Mouse (Mus musculus): Measurements from ENCODE around the gene Mmp12.
"Not testable (repeated sequence)": the region's sequence is repeated elsewhere in the genome, so short reads cannot be mapped to it uniquely, and the experiment has no call there.

Gene Mmp12

DNA sequence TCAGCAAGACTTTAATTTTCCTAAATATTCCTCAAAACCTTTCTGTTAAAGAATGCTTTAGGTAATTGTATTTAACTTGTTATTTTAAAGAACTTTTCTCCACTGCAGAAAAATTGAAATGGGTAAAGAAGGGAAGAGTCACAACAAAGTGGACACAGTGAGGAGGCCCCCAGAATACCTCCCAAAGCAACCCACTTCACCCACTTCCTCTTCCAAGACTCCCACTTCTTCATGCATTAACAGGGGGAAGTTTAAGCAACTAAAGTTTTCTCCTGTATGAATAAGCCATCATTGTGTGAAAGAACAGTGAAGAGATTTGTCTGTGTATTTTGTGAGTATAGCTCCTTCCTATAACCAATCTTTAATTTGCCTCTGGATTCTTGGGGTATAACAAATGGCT is at the start of gene Mmp12:
Mmp12 (plus strand) TSS at position 275 of the 400 bp plus-strand sequence.
- DNase-seq (ENCODE audit: low read depth, low spot score) = no peak

DNA sequence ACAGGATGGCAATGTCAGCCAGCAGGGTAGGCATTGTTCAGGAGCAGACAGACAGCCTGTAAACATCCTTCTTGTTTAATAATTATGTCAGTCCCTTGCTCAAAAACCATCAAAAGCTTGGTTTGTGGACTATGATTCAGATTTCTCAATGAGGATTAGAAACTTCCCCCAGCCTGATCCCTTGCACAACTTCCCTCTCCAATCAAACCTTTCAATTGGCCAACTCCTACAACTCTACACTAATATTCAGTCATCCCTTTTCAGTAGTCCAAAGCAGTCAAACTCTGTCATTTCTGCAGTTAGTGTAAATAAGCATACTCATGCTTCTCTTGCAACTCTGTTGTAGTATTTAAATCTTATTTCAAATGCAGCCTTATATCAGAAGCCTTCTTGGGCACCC is 12.3 kb upstream of the Mmp12 start:
- DNase-seq (ENCODE audit: low read depth, low spot score) = no peak

DNA sequence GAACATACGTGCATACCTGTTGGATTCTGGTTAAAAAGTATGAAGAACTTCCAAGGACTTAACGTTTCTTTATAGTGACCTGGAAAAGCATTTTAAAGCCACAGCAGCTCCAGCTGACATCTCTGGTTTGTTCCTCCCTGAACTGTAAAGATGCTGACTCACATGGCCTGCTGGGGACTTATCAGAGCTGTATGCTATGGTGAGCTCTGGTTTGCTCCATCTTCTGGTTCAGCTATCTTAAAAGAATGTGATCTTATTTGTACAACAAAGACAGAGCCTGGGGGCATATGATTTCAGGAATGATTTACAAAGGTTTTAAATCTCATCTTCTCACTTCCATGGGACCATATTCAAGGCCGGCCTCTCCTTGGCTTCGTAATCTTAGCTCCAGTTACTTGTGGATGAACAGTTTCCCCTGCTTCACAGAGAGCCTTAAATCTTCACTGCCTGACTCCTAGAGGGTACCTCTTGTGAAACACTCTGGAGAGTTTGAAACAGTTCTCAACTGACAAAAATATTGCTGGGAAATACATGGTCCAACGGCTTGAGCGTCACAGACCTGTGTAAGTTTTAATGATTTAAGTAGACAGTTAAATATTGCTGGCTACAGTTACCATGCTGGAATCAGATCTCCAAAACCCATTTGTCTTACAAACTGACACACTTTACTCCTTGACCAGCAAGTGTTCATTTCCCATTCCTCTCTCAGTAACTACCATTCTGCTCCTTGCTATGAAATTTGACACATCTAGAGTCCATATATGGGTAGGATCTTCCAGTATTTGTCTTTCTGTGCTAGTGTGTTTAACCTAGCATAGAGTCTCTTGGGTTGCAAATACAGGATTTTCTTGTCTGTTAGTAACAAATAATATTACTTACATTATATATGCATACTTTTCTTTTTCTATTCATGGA is 8.2 kb upstream of the Mmp12 start:
- DNase-seq (ENCODE audit: low read depth, low spot score) = peak; percentile 16

DNA sequence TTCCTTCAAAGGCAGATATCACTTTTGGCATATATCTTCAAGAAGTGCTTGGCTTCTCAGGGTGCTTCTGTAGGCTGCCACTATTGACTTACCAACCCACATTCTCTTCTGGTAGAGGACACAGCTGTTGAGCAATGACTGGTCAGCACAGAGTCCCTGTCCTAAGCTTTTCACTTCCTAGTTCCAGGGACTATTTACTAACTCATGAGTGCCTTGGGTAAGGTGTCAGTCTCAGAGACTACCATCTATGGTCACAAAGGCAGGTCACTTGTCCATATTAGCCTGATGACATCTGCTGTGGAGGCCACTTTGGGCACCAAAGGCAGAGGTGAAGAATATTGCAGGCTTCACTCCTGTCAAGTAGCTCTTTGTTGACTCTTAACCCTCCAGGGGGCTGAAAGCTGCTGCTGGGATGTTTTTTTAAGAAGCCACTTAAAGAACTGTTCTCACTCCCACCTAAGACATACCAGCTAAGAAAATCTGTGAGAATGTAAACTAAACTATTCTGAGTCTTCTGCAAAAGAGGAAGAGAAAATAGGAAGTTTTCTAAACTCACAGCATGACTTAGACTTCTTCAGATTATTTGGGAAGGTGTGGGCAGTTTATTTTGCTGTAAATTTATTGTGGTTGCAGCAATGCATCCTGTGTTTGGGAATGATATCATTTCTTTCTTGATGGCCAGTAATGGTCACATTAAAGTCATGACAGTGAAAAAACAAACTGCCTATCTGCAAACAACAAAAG is 7.3 kb upstream of the Mmp12 start:
- DNase-seq (ENCODE audit: low read depth, low spot score) = no peak

DNA sequence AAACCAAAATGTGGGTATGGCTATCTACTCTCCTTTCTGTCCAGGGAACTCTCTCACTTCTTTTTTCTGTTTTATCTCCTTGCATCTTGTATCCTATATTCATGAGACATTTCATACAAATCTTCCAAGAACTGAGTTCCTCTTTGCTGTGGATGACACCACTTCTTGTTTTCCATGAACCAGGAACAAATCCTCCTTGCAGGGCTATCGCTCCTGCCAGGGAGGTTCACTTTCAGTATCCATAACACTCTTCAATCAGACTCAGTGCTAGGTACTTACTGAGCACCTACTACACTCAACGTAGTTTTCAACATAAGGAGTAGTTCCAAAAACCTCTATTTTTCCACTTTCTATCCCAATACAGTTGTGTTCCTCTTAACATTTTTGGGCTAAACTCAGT is 1.3 kb downstream of the Mmp12 start:
- DNase-seq (ENCODE audit: low read depth, low spot score) = no peak

DNA sequence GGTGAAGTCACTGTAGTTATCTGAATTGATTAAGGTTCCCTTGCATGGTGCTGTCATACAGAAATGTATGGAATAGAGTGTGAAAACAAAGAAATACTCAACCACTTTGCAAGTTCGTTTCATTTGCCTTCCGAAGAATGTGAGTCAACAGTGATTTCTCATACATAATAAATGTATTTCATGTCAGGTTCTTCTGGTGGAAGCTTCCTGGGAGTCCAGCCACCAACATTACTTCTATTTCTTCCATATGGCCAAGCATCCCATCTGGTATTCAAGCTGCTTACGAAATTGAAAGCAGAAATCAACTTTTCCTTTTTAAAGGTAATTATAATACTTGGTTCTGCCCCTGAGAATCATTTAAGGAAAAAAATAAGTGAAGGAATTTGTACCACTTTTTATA is 10.4 kb downstream of the Mmp12 start:
- no peak for DNase-seq (ENCODE audit: low read depth, low spot score)

DNA sequence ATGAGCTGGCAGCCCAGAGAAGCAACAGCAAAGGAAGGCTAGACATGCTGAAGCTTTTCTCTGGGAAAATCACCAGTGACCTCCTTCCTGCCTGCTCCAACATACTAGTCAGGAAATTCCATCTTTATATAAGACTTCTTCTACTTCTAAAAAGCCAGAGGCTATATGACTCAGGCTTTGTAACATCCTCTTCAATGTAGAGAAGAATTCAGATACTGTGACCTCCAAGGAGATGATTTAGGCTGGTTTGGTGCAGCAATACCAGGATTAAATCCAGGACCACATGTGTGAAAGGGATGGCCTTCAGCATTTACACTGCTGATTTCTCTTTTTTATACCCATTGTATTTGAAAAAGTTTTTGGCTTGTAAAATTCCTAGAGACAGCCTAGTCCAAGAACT is 43.8 kb downstream of the Mmp12 start, which contains the start of gene Mmp1b:
Mmp1b (minus strand) TSS at position 101 of the 400 bp plus-strand sequence.
- DNase-seq (ENCODE audit: low read depth, low spot score) = no peak

DNA sequence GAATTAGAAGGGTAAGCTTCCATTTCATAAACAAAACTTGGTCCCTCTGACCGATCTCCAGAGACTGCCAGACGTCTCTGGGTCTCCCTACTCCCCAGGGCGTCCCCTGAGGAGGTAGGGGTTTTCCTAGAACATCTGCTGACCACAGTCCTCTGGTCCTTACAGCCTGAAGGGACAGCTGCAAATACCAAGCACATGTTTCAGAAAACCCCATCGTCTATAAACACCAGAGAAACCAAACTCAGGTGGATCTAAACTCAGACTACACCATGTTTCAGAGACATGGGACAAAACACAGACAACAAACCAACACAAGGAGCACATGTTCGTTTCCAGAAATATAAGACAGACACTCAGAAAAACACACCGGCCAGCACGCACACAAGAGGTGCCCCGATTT is 52.4 kb downstream of the Mmp12 start:
- not testable (repeated sequence) for DNase-seq (ENCODE audit: low read depth, low spot score)
